Mouse (Mus musculus) cerebellum, adult 18-20 months (tissue): ENCODE measurements at regions not wholly inside any gene's neighbourhood (a gene's known extent, or its start where the extent isn't known, plus 50 kb on each side); places are given as distances from the start of the nearest gene placed in this dataset.

ENCODE experiments used
- DNase-seq, 2 experiments: peaks; one replicate each; pipeline ENCODE4 v3.0.0; 2021

- DNase-seq: peak in 1 of 2 experiments; percentile 2
These were observed 139.3 kb downstream of the Dcaf12l2 start for GRCm38 (mm10) chrX:44228847-44229246.
